Mouse (Mus musculus): Measurements from ENCODE around the gene Ankub1.

DNA sequence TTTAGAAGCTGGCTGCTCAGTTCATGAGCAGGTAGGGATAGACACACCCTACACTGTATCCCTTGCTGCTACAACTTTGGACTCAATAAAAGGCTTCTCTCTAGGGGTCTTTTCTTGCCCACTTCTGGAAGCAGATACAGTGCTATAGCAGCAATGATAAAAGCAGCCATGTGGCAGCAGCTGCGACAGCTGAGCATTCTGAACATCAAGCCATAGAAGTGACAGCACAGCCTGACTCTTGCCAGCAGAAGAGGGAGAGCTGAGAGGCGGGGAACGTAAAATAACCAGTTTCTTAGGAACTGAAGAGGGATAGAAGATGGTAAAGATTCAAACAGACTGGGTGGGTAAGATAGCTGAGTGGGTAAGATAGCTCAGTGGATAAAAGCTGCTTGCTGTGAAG is 40.1 kb downstream of the Ankub1 start:
- no peak for TF ChIP-seq CTCF (IDR thresholded peaks at IDR 0.05)
- no peak for TF ChIP-seq POLR2A (IDR thresholded peaks at IDR 0.05; ENCODE audit: insufficient read depth, low read depth, low read length)
